Mouse (Mus musculus): Measurements from ENCODE around the gene Zdhhc25.
A peak's percentile ranks its signal among the peaks of the same experiment; 100 is the strongest.

DNA sequence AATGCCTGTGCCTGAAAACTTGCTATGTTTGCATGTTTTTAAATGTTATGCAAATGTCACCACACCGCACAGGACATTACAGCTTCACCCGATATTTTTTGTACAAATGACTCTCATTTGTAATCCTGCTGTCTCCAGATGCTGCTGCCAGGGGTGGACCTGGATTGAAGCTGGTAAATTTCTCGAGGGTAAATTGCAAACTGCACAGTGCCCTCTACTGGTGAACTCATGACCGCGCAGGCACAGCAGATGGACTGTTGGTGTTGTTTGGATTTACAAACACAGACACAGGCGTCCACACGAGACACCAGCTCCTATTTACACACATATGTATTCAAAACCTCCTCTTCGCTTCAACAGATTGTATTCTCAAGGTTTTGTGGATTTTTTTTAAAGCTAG, 44.6 kb upstream of the Zdhhc25 start:
- TF ChIP-seq CTCF (conservative IDR thresholded peaks at IDR 0.05; ENCODE audit: low read length), result peak; percentile 90
- no peak for TF ChIP-seq NANOG (IDR thresholded peaks at IDR 0.05; ENCODE audit: borderline replicate concordance, low read length)

Measured in E14TG2a.4 (cell line).